Mouse (Mus musculus) stomach, postnatal 0 days (tissue): ENCODE results near the gene Kif1b. TPM values are rescaled to one million over a fixed set of nuclear protein-coding genes. Genes with fewer than 3 reads are reported as not detected.

Experiments used
- ATAC-seq: fragments of 200-750 bp; cut with Nextera tagmentation; 2 replicates; pipeline ENCODE4 v1.8.0; 2017; ENCODE audit not compliant: low FRiP score, low TSS enrichment
- DNase-seq: peaks from one replicate; pipeline ENCODE4 v3.0.0-alpha.2; 2016; ENCODE audit warnings: low spot score
- H3K27ac ChIP-seq: fragments of 300-500 bp; sonication (generic); replicated peaks from 2 replicates; pipeline ENCODE4 v1.5.1; 2014; ENCODE audit warnings: mild to moderate bottlenecking, control low read depth
- H3K27me3 ChIP-seq: fragments of 300-500 bp; sonication (generic); 2 replicates; pipeline ENCODE4 v1.6.1; 2014; ENCODE audit warnings: low read length; ENCODE audit not compliant: control insufficient read depth, insufficient read depth
- H3K36me3 ChIP-seq: fragments of 300-500 bp; sonication (generic); 2 replicates; pipeline ENCODE4 v1.6.1; 2014; ENCODE audit warnings: low read length, mixed read lengths; ENCODE audit not compliant: control insufficient read depth, insufficient read depth
- H3K4me1 ChIP-seq: fragments of 300-500 bp; sonication (generic); replicated peaks from 2 replicates; pipeline ENCODE4 v1.6.1; 2014; ENCODE audit warnings: antibody characterized with exemption; ENCODE audit not compliant: control insufficient read depth, insufficient read depth
- H3K4me2 ChIP-seq: fragments of 300-500 bp; sonication (generic); replicated peaks from 2 replicates; pipeline ENCODE4 v1.6.1; 2014; ENCODE audit warnings: low read depth, mild to moderate bottlenecking, control low read depth, moderate library complexity
- H3K4me3 ChIP-seq: fragments of 300-500 bp; sonication (generic); 2 replicates; pipeline ENCODE4 v1.5.1; 2014; ENCODE audit warnings: low read depth, low read length, control low read depth
- H3K9ac ChIP-seq: fragments of 300-500 bp; sonication (generic); 2 replicates; pipeline ENCODE4 v1.6.1; 2014; ENCODE audit warnings: mild to moderate bottlenecking, low read length, control low read depth, mixed read lengths
- H3K9me3 ChIP-seq: fragments of 300-500 bp; sonication (generic); 2 replicates; pipeline ENCODE4 v1.6.1; 2016; ENCODE audit warnings: low read length; ENCODE audit not compliant: control insufficient read depth
- CTCF ChIP-seq: IDR thresholded peaks from 2 replicates; pipeline ENCODE4 v1.5.1; 2016; ENCODE audit warnings: antibody characterized with exemption, low read depth, mild to moderate bottlenecking, moderate library complexity
- EP300 ChIP-seq: optimal IDR thresholded peaks from 2 replicates; pipeline ENCODE3; 2016; ENCODE audit warnings: antibody characterized with exemption
- WGBS: fragments of 180-500 bp; shearing (Covaris S2); extraction: QIAGEN DNeasy Blood & Tissue Kit; methylation state at CpG from one replicate; pipeline ENCODE4 v1.1.7; 2014; 5-methylcytosine and 5-hydroxymethylcytosine counted together
- polyA plus RNA-seq: library from polyadenylated mRNA; unstranded; fragments of >200 nt; fragmentation: Nextera tagmentation; extraction: Ambion mirVana; gene quantifications from 2 replicates; pipeline ENCODE4 v1.2.1, GENCODE M21; 2015

Kif1b gene
- polyA plus RNA-seq, 1 experiment from 2014 or later: 23.9 TPM

DNA sequence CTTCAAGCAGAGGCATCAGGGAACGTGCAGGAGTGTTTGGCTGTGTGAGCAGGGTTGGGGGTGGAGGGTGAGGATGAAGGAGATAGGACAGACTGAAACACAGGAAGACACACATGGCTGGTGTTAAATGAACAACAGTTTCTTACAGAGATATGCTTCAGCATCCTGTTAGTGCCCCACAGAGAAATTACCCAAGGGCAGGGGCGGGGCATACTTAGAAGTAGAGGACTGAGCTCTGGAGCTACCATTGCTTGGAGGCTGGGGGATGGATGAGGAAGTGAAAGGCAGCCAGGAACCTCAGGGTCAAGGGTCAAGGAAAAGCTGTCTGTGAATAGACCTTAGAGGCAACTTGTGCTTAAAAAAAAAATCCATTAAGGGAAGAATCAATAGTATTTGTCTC is 33.2 kb upstream of the Kif1b start:
- no peak for ATAC-seq
- no peaks in the 10 kb centered on the region for H3K9me3 ChIP-seq
- H3K36me3 ChIP-seq: peaks cover 20% of the 10 kb centered on the region
- DNase-seq: no peak
- H3K4me1 ChIP-seq: no peaks in the 10 kb centered on the region
- WGBS: 60% methylated on average over 2 of the region's 2 CpGs
- no peak for TF ChIP-seq EP300
- TF ChIP-seq CTCF: no peak
- H3K4me2 ChIP-seq: no peak overlapping the region
- no peaks in the 10 kb centered on the region for H3K27me3 ChIP-seq
- no peak overlapping the region for H3K9ac ChIP-seq
- no peak overlapping the region for H3K27ac ChIP-seq
- H3K4me3 ChIP-seq: no peak overlapping the region

- TF ChIP-seq CTCF (no peak), EP300 (no peak)
- Histone ChIP-seq H3K36me3 (peaks cover 22% of the 10 kb centered on the region), H3K4me2 (no peak overlapping the region), H3K4me1 (no peaks in the 10 kb centered on the region), H3K9me3 (no peaks in the 10 kb centered on the region), H3K27me3 (no peaks in the 10 kb centered on the region), H3K9ac (no peak overlapping the region), H3K27ac (no peak overlapping the region), H3K4me3 (no peak overlapping the region)
- DNase-seq (no peak), ATAC-seq (no peak)
- 74% methylated on average over 5 of the region's 5 CpGs for WGBS
Observed at GRCm38 (mm10) chr4:149339426-149340214, 32.1 kb upstream of the Kif1b start.

GRCm38 (mm10) chr4:149338137-149338536 is 30.6 kb upstream of the Kif1b start:
- peaks cover 26% of the 10 kb centered on the region for H3K36me3 ChIP-seq
- H3K27me3 ChIP-seq: no peaks in the 10 kb centered on the region
- no peak for DNase-seq
- H3K4me3 ChIP-seq: no peak overlapping the region
- H3K9me3 ChIP-seq: no peaks in the 10 kb centered on the region
- ATAC-seq: no peak
- TF ChIP-seq CTCF (no peak), EP300 (no peak)
- 78% methylated on average over 2 of the region's 2 CpGs for WGBS
- H3K4me1 ChIP-seq: no peaks in the 10 kb centered on the region
- no peak overlapping the region for H3K27ac ChIP-seq
- no peak overlapping the region for H3K9ac ChIP-seq
- H3K4me2 ChIP-seq: no peak overlapping the region

DNA sequence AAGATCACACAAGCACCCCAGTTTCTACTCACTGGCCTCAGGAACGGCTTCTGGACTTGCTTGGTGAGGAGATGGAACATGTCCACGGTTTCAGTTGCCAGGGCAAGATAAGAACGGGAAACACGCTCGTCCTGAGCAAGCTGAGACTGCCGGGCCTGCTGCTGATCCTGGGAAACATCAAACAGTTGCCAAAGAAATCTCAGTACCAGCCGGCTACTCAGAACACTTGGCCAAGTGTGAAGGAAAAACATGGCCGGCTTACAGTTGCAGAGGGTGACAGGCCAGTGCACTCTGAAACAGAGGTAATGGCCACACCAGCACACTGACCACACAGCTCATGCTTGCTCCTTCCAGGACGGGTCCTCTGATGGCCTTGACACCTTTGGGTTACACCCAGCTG is 29.9 kb upstream of the Kif1b start:
- ATAC-seq (no peak), DNase-seq (no peak)
- Histone ChIP-seq H3K36me3 (peaks cover 32% of the 10 kb centered on the region), H3K4me2 (no peak overlapping the region), H3K9ac (no peak overlapping the region), H3K4me1 (no peaks in the 10 kb centered on the region), H3K4me3 (no peak overlapping the region), H3K27ac (no peak overlapping the region), H3K9me3 (no peaks in the 10 kb centered on the region), H3K27me3 (no peaks in the 10 kb centered on the region)
- no peak for TF ChIP-seq CTCF
- WGBS: 82% methylated on average over 9 of the region's 9 CpGs

DNA sequence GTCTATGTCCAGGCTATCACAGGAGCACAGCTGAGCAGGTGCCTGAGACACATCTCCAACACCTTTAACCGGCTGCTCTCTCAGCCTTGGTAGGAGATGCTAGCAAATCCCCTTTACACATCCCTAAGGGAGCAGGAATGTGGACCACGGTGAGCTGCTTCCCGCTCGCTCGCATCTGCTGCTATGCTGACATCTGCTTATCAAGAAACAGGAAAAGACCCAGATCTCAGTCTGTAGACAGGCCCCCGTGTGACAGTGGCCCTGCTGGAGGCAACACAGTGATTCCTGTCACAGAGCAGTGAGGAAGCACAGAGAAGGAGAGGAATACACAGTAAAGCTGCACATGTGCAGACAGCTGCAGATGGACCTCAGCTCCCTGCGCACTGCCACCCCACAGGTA is 28.8 kb upstream of the Kif1b start:
- no peak for DNase-seq
- no peak for ATAC-seq
- peaks cover 29% of the 10 kb centered on the region for H3K36me3 ChIP-seq

DNA sequence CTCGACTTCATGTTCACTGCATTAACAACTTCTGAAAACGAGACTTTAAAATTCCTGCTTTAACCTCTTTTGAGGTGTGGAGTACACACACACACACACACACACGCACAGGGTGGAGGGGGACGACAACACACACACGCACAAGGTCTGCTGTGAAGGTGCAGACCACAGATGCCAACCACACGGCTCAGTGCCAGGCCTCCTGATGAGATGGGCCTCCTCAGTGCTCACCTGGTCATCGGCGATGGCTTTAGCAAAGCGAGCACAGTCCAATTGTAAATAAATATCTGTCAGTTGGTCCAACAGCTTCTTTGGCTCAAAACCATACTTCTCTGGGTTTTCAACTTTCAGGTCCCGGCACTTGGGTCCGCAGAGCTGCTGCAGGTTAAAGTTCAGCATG is 27.4 kb upstream of the Kif1b start:
- TF ChIP-seq EP300 (no peak), CTCF (no peak)
- WGBS: 93% methylated on average over 11 of the region's 11 CpGs
- H3K4me3 ChIP-seq: no peak overlapping the region
- no peak overlapping the region for H3K9ac ChIP-seq
- no peaks in the 10 kb centered on the region for H3K4me1 ChIP-seq
- H3K9me3 ChIP-seq: no peaks in the 10 kb centered on the region
- peaks cover 36% of the 10 kb centered on the region for H3K36me3 ChIP-seq
- DNase-seq (no peak), ATAC-seq (no peak)
- no peaks in the 10 kb centered on the region for H3K27me3 ChIP-seq
- no peak overlapping the region for H3K27ac ChIP-seq
- no peak overlapping the region for H3K4me2 ChIP-seq

More for the DNA sequence above, 28.8 kb upstream of the Kif1b start:
- Histone ChIP-seq H3K9me3 (no peaks in the 10 kb centered on the region), H3K9ac (no peak overlapping the region), H3K27me3 (no peaks in the 10 kb centered on the region), H3K27ac (no peak overlapping the region), H3K4me3 (no peak overlapping the region), H3K4me1 (no peaks in the 10 kb centered on the region), H3K4me2 (no peak overlapping the region)
- WGBS: 91% methylated on average over 7 of the region's 7 CpGs
- TF ChIP-seq EP300 (no peak), CTCF (no peak)
